Mouse (Mus musculus) T-helper 2 cell (primary cell): ENCODE results near the gene Obox8.

Source experiments
- in situ Hi-C: fragments of 300-600 bp; cut with MboI, MseI; formaldehyde crosslinking; loops from one replicate; pipeline ENCODE4 v1.15.1; 2025; ENCODE audit warnings: high pct_unique_total_duplicates

Gene Obox8

DNA sequence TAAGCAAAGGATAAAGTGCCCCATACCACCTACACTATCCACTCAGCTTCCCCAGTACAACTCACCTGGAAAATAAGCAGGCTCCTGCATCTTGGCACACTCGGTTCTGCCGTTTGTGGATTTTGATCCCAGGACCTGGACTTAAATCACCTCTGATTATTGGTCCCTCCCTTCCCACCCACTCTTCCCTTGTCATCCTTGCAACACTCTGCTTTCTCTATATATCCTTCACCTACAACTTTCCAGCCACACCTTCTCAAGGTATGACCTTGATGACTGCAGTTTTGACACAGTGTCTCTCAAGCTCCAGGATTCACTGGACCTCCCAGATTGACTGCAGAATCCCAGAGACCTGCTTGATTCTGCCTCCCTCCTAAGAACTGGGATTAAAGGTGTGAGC lies at the start of gene Obox8:
Gene Obox8, minus strand, starts transcription at position 101 of the 400 bp plus-strand sequence.
- in situ Hi-C loops: no loop called here

- in situ Hi-C loops: loop anchor here (10.0 kb wide), 1 partner anchor 1252 kb away; no protein-coding TSS in a partner anchor
Observed at GRCm38 (mm10) chr7:14317209-14317608, 16.1 kb downstream of the Obox8 start.

GRCm38 (mm10) chr7:14308671-14309070 lies 24.7 kb downstream of the Obox8 start:
- in situ Hi-C loops: no loop called here

GRCm38 (mm10) chr7:14307571-14307970 lies 25.8 kb downstream of the Obox8 start:
- in situ Hi-C loops: no loop called here
